ENCODE assay signal across 22 mouse cellular contexts in the genomic region with DNA sequence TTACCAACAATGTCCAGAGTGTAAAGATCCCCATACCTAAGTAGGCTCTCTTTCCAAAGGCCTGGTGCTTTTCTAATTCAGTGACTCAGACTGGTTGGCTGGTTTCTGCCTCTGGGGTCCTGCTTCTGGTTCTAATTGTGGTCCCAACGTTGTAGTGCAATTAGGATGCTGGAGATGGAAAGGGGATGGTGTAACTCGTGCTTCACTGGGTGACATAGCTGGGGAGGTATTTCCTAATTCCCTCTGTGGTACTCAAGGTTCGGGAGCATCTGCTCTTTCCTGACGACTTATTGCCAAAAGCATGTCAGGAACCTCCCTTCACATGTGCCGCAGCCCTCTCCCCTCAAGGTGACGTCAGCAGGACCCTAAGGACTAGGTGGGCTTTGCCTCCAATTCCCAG.
"Had no signal": no experiment of that assay in that cellular context is flagged by ENCODE, and none has a peak within 500 bp of the region (broad histone marks: within the 10 kb centered on the region; RNA-seq: fewer than 3 reads in every experiment).

No protein-coding gene starts in this region.

- H3K27me3 ChIP-seq: limb, embryonic 12.5 days; limb, embryonic 15.5 days; megakaryocyte, embryonic 14.5 days; midbrain, embryonic 13.5 days had no signal

- H3K4me1 ChIP-seq: limb, embryonic 12.5 days; limb, embryonic 15.5 days; midbrain, embryonic 10.5 days; midbrain, embryonic 13.5 days had no signal

- H3K36me3 ChIP-seq: limb, embryonic 12.5 days; limb, embryonic 15.5 days; midbrain, embryonic 10.5 days; midbrain, embryonic 13.5 days had no signal

- DNase-seq: kidney, adult 2 months; kidney, postnatal 25 days; layer of hippocampus, adult 9-11 months; left cerebral cortex, postnatal 4 days; liver, postnatal 0 days; lung, embryonic 14.5 days; lung, postnatal 36 days; thymus, adult 2 months; thymus, postnatal 14 days; thymus, postnatal 4 days had no signal

- H3K9me3 ChIP-seq: limb, embryonic 12.5 days; limb, embryonic 15.5 days; megakaryocyte, embryonic 14.5 days; midbrain, embryonic 10.5 days; midbrain, embryonic 13.5 days had no signal

- H3K4me2 ChIP-seq: limb, embryonic 12.5 days; limb, embryonic 15.5 days; liver, embryonic 11.5 days; lung, embryonic 14.5 days; midbrain, embryonic 13.5 days had no signal

- H3K9ac ChIP-seq: limb, embryonic 12.5 days; limb, embryonic 15.5 days; liver, embryonic 14.5 days; liver, postnatal 0 days; lung, embryonic 14.5 days; midbrain, embryonic 13.5 days had no signal

- H3K27ac ChIP-seq: kidney, postnatal 0 days; layer of hippocampus, adult 2 months; limb, embryonic 12.5 days; limb, embryonic 15.5 days; liver, embryonic 14.5 days; midbrain, embryonic 10.5 days; midbrain, embryonic 13.5 days; stomach, postnatal 0 days had no signal

- H3K4me3 ChIP-seq: layer of hippocampus, adult 2 months; limb, embryonic 12.5 days; limb, embryonic 15.5 days; megakaryocyte, embryonic 14.5 days; midbrain, embryonic 10.5 days; midbrain, embryonic 13.5 days had no signal

- ATAC-seq: liver, postnatal 0 days; lung, postnatal 0 days; midbrain, embryonic 13.5 days; midbrain, embryonic 16.5 days had no signal
